Mouse (Mus musculus): ENCODE measurements around the gene Stx8. TPM values are rescaled to one million over a fixed set of nuclear protein-coding genes. Genes with fewer than 3 reads are reported as not detected.

Stx8 gene
- polyA plus RNA-seq, 2 experiments: 23.3 to 65.3 TPM

DNA sequence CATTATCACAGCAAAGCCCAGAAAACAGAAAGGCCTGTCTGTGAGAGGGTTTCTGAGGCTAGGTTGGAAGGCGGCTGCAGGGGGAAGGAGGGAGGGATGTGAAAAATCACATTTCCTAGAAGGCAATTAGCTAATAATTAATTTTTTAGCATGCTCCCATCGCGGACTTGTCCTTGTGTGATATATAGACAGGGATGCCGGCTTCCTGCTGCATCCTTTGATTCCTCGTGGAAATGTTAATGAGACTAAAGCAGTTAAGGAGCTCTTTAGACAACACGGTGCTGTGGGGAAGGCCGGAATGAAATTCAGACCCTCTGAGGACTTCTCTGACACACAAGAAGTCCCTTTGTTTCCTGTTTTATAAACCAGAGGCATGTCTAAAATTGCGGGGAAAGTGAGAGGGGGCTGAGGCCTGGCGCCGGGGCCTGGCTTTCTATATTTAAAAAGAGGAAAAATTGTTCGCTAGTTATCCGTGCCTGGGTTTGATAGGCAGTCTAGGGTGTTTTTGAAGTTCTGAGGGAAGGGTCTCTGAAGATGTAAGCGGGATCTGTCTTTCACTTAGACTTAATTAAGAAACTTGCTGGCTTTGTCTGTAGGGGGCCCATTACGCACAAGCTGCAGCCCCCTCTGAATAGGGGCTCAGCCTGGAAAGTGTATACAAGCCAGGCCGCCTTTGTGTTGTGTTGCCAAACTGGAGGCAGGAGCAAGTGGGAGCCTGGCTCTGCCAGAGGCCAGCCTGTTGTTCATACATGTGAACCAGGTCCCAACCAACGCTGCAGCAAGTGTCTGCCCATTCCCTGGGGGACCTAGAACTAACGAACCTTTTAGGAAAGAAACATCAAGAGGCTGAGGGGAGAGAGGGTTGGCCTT, 179.8 kb downstream of the Stx8 start:
- no peak for TF ChIP-seq POLR2A (IDR thresholded peaks at IDR 0.05; ENCODE audit: borderline replicate concordance, extremely low read depth, insufficient read depth, insufficient read length)
- WGBS: 21% methylated on average over 17 of the region's 17 CpGs
- Histone ChIP-seq H3K4me2 (replicated peaks; ENCODE audit: low read depth, low read length, severe bottlenecking) (0 out of 2 replicates have a peak overlapping the region, but pooled peaks have one; percentile 3), H3K36me3 (ENCODE audit: control insufficient read depth, insufficient read depth, low read length) (no peaks in the 10 kb centered on the region), H3K4me3 (replicated peaks; ENCODE audit: low read length) (no peak overlapping the region), H3K27ac (replicated peaks; ENCODE audit: low read depth, low read length) (no peak overlapping the region; the same call in 1 of the 2 replicates), H3K4me1 (ENCODE audit: control insufficient read depth, insufficient read depth, low read length) (peaks cover 36% of the 10 kb centered on the region), H3K9me3 (ENCODE audit: control insufficient read depth, low read length) (no peaks in the 10 kb centered on the region), H3K27me3 (ENCODE audit: control insufficient read depth, insufficient read depth, low read length) (no peaks in the 10 kb centered on the region; the same call in 1 of the 2 replicates), H3K9ac (ENCODE audit: low read depth, low read length, severe bottlenecking) (0 out of 2 replicates have a peak overlapping the region, but pooled peaks have one; percentile 21)
- ATAC-seq (ENCODE audit: low FRiP score, low read depth): no peak
- no peak for DNase-seq (ENCODE audit: low spot score)

DNA sequence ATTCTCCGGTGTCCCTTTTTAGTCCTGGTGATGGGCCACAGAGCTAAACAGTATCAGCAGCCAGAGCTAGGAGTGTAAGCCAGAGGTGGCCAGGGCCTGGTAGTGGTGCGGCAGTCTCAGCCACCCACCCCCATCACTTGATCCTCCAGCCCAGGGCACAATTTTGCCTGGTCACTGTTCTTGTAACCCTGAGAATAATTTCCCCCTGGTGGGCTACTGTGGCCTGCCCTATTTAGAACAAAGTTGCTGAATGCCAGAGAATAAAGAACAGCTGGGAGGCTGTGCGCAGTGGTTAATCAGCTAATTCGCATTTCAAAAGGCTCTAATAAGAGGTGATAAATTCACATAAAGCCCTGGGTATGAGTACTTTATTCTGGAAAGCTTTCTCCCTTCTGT, 180.5 kb downstream of the Stx8 start:
- ATAC-seq (ENCODE audit: low FRiP score, low read depth) (no peak), DNase-seq (ENCODE audit: low spot score) (no peak)
- Histone ChIP-seq H3K36me3 (ENCODE audit: control insufficient read depth, insufficient read depth, low read length) (no peaks in the 10 kb centered on the region), H3K4me3 (replicated peaks; ENCODE audit: low read length) (no peak overlapping the region), H3K4me2 (replicated peaks; ENCODE audit: low read depth, low read length, severe bottlenecking) (no peak overlapping the region), H3K9ac (ENCODE audit: low read depth, low read length, severe bottlenecking) (0 out of 2 replicates have a peak overlapping the region, but pooled peaks have one; percentile 21), H3K27ac (replicated peaks; ENCODE audit: low read depth, low read length) (no peak overlapping the region), H3K27me3 (ENCODE audit: control insufficient read depth, insufficient read depth, low read length) (no peaks in the 10 kb centered on the region; the same call in 1 of the 2 replicates), H3K9me3 (ENCODE audit: control insufficient read depth, low read length) (no peaks in the 10 kb centered on the region), H3K4me1 (ENCODE audit: control insufficient read depth, insufficient read depth, low read length) (peaks cover 36% of the 10 kb centered on the region)
- TF ChIP-seq POLR2A (IDR thresholded peaks at IDR 0.05; ENCODE audit: borderline replicate concordance, extremely low read depth, insufficient read depth, insufficient read length): no peak
- WGBS: 35% methylated on average over 4 of the region's 4 CpGs

DNA sequence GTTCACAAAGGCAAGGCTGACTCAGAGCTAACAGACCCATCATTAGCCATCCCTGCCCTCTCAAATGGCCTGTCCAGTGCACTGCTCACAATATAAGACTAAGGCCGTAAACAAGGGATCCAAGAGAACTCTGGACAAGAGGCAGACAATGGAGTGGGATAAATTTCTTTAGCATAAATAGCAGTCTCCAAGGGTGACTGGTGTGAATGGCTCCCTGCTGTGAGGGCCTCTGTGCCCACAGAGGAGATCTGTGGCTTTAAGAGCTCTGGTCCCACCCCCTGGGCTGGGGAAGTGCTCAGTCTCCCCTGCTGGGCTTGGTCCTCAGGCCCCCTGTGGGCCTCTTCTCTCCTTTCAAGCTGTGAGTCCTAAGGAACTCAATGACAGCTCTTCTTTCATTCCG, 184.9 kb downstream of the Stx8 start:
- Histone ChIP-seq H3K4me1 (ENCODE audit: control insufficient read depth, insufficient read depth, low read length) (peaks cover 12% of the 10 kb centered on the region), H3K4me3 (replicated peaks; ENCODE audit: low read length) (no peak overlapping the region), H3K27me3 (ENCODE audit: control insufficient read depth, insufficient read depth, low read length) (no peaks in the 10 kb centered on the region; the same call in 1 of the 2 replicates), H3K36me3 (ENCODE audit: control insufficient read depth, insufficient read depth, low read length) (no peaks in the 10 kb centered on the region), H3K27ac (replicated peaks; ENCODE audit: low read depth, low read length) (no peak overlapping the region), H3K4me2 (replicated peaks; ENCODE audit: low read depth, low read length, severe bottlenecking) (no peak overlapping the region), H3K9ac (ENCODE audit: low read depth, low read length, severe bottlenecking) (no peak overlapping the region), H3K9me3 (ENCODE audit: control insufficient read depth, low read length) (no peaks in the 10 kb centered on the region)
- no peak for ATAC-seq (ENCODE audit: low FRiP score, low read depth)
- no peak for DNase-seq (ENCODE audit: low spot score)
- no peak for TF ChIP-seq POLR2A (IDR thresholded peaks at IDR 0.05; ENCODE audit: borderline replicate concordance, extremely low read depth, insufficient read depth, insufficient read length)
- WGBS: 54% methylated on average over 2 of the region's 2 CpGs

DNA sequence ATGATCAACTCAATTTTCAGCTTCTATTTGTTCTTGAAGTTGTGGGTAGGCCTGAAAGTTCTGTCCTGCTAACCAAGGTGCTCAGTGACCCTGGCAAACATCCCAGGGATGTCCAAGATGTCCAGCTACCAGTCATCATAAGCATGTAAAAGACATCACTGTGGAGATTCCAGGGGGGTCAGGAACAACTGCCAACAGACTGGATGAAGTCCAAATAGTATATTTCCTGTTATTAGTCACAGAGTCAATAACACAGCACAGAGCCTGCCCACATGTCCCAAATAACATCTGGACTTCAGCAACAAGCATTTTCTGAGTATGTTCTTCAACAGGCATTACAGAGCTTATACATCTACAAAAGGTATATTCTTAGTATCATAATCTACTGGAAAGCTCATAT, 189.8 kb downstream of the Stx8 start:
- no peaks in the 10 kb centered on the region for H3K4me1 ChIP-seq (ENCODE audit: control insufficient read depth, insufficient read depth, low read length)
- 0 out of 2 replicates have a peak, but pooled peaks cover 3% of the 10 kb centered on the region for H3K9me3 ChIP-seq (ENCODE audit: control insufficient read depth, low read length)
- no peak overlapping the region for H3K4me2 ChIP-seq (replicated peaks; ENCODE audit: low read depth, low read length, severe bottlenecking)
- H3K27ac ChIP-seq (replicated peaks; ENCODE audit: low read depth, low read length): no peak overlapping the region
- ATAC-seq (ENCODE audit: low FRiP score, low read depth) (no peak), DNase-seq (ENCODE audit: low spot score) (no peak)
- H3K27me3 ChIP-seq (ENCODE audit: control insufficient read depth, insufficient read depth, low read length): no peaks in the 10 kb centered on the region
- no peak overlapping the region for H3K4me3 ChIP-seq (replicated peaks; ENCODE audit: low read length)
- no peak for TF ChIP-seq POLR2A (IDR thresholded peaks at IDR 0.05; ENCODE audit: borderline replicate concordance, extremely low read depth, insufficient read depth, insufficient read length)
- no peaks in the 10 kb centered on the region for H3K36me3 ChIP-seq (ENCODE audit: control insufficient read depth, insufficient read depth, low read length)
- no peak overlapping the region for H3K9ac ChIP-seq (ENCODE audit: low read depth, low read length, severe bottlenecking)

DNA sequence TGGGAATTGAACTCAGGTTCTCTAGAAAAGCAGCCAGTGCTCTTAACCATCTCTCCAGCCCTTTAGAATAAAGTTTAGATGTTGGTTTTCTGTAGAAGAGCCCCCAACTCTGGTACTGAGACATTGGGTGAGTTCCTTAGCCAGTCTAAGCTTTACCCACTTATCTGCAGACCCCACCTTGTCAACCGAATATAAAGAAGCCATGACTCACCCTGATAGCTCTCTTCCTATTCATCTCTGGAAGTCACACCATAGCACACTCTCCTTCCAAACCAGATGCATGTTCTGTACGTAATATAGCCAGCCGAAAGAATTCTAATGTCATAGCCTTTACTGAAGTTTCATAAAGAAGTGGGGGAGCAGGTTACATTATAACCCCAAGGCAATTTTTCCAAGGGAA, 192.2 kb downstream of the Stx8 start:
- ATAC-seq (ENCODE audit: low FRiP score, low read depth) (no peak), DNase-seq (ENCODE audit: low spot score) (no peak)
- no peak overlapping the region for H3K4me3 ChIP-seq (replicated peaks; ENCODE audit: low read length)
- H3K27me3 ChIP-seq (ENCODE audit: control insufficient read depth, insufficient read depth, low read length): no peaks in the 10 kb centered on the region
- WGBS: 76% methylated on average over 3 of the region's 3 CpGs
- no peaks in the 10 kb centered on the region for H3K36me3 ChIP-seq (ENCODE audit: control insufficient read depth, insufficient read depth, low read length)
- no peaks in the 10 kb centered on the region for H3K4me1 ChIP-seq (ENCODE audit: control insufficient read depth, insufficient read depth, low read length)
- H3K9me3 ChIP-seq (ENCODE audit: control insufficient read depth, low read length): 0 out of 2 replicates have a peak, but pooled peaks cover 3% of the 10 kb centered on the region
- no peak for TF ChIP-seq POLR2A (IDR thresholded peaks at IDR 0.05; ENCODE audit: borderline replicate concordance, extremely low read depth, insufficient read depth, insufficient read length)
- H3K4me2 ChIP-seq (replicated peaks; ENCODE audit: low read depth, low read length, severe bottlenecking): no peak overlapping the region
- no peak overlapping the region for H3K27ac ChIP-seq (replicated peaks; ENCODE audit: low read depth, low read length)
- no peak overlapping the region for H3K9ac ChIP-seq (ENCODE audit: low read depth, low read length, severe bottlenecking)
